8 mouse cellular contexts compared by ENCODE assay signal in genomic region chr1:58585373-58586170, GRCm38 (mm10). TPM values are rescaled to one million over a fixed set of nuclear protein-coding genes. Genes with fewer than 3 reads are reported as not detected.
DNase-seq lines count a peak whose midpoint lies in the region; ATAC-seq and TF ChIP-seq lines count a peak whose summit lies in the region.

No protein-coding gene starts in this region.

- no peak for TF ChIP-seq CTCF in bone marrow, adult 2 months (IDR thresholded peaks at IDR 0.05; ENCODE audit: control insufficient read depth, insufficient read depth, low read length)

- 5% methylated on average over 36 of the region's 36 CpGs for WGBS in heart, embryonic 10.5 days
- WGBS in bone marrow, adult 2 months = 3% methylated on average over 36 of the region's 36 CpGs
- WGBS in midbrain, embryonic 10.5 days = 8% methylated on average over 36 of the region's 36 CpGs

- peaks cover 2% of the 10 kb centered on the region; the same call in 1 of the 2 replicates for H3K36me3 ChIP-seq in heart, embryonic 10.5 days
- no peaks in the 10 kb centered on the region; the same call in 1 of the 2 replicates for H3K36me3 ChIP-seq in midbrain, embryonic 10.5 days

- peak overlapping the region; percentile 96 for H3K27ac ChIP-seq in heart, embryonic 10.5 days
- H3K27ac ChIP-seq in bone marrow, adult 2 months (ENCODE audit: control insufficient read depth, insufficient read depth, low read depth, low read length, poor library complexity) = no peak overlapping the region
- peak overlapping the region; percentile 91 for H3K27ac ChIP-seq in midbrain, embryonic 10.5 days (replicated peaks)

- H3K4me1 ChIP-seq in heart, embryonic 10.5 days = peaks cover 6% of the 10 kb centered on the region; the same call in 1 of the 2 replicates
- peaks cover 2% of the 10 kb centered on the region; the same call in 1 of the 2 replicates for H3K4me1 ChIP-seq in bone marrow, adult 2 months (ENCODE audit: control insufficient read depth, insufficient read depth, low read length)
- H3K4me1 ChIP-seq in midbrain, embryonic 10.5 days = peaks cover 17% of the 10 kb centered on the region

- no peaks in the 10 kb centered on the region for H3K9me3 ChIP-seq in heart, embryonic 10.5 days
- H3K9me3 ChIP-seq in midbrain, embryonic 10.5 days (replicated peaks) = no peaks in the 10 kb centered on the region

- no peaks in the 10 kb centered on the region for H3K27me3 ChIP-seq in heart, embryonic 10.5 days (ENCODE audit: insufficient read depth, poor library complexity, severe bottlenecking)
- no peaks in the 10 kb centered on the region for H3K27me3 ChIP-seq in midbrain, embryonic 10.5 days (ENCODE audit: low read depth, poor library complexity, severe bottlenecking)

- no peak for TF ChIP-seq POLR2A in bone marrow, adult 2 months (IDR thresholded peaks at IDR 0.05; ENCODE audit: borderline replicate concordance, control insufficient read depth, low read depth, low read length)

- peak overlapping the region; percentile 97 for H3K4me3 ChIP-seq in heart, embryonic 10.5 days
- H3K4me3 ChIP-seq in bone marrow, adult 2 months (replicated peaks; ENCODE audit: control insufficient read depth, low read depth, low read length) = peak overlapping the region; percentile 80
- H3K4me3 ChIP-seq in midbrain, embryonic 10.5 days = peak overlapping the region; percentile 96

- intact Hi-C loops in left cerebral cortex, postnatal 14 days (cut with DNase I) = loop anchor here (5.0 to 10.0 kb wide), 2 partner anchors 89 to 157 kb away; no protein-coding TSS in a partner anchor

- ATAC-seq in frontal cortex, adult (ENCODE audit: low TSS enrichment) = peak; percentile 70
- no peak for ATAC-seq in activated CD4-positive, CD25-positive, alpha-beta regulatory T cell, adult 4 months

- DNase-seq in heart, embryonic 10.5 days (ENCODE audit: low spot score) = peak; percentile 75
- DNase-seq in heart, adult 18-20 months = no peak
- peak; percentile 38 for DNase-seq in 3T3-L1 (ENCODE audit: low read depth, low spot score)
- peak; percentile 19 to 58 for DNase-seq in left cerebral cortex, postnatal 14 days (ENCODE audit: low spot score in 2 of 2)
- DNase-seq in midbrain, embryonic 10.5 days (ENCODE audit: low spot score) = no peak

RNA-seq across cellular contexts. Expression of gene Fam126b, which starts 0.6 kb away (rescaled TPM):
- polyA plus RNA-seq in heart, embryonic 10.5 days (2016; fragmentation: Nextera tagmentation; extraction: Ambion mirVana) = 4.3 and 6.4 TPM in 2 replicates
- 10 to 100 TPM; 13.8 to 14.1 TPM for total RNA-seq in heart, adult 18-20 months (2021)
- 4.0 and 6.3 TPM in 2 replicates for polyA plus RNA-seq in bone marrow, adult 2 months (2011; ENCODE audit: insufficient read depth, insufficient read length, low replicate concordance, missing spikeins)
- total RNA-seq in left cerebral cortex, postnatal 14 days (2021) = 100 to 1,000 TPM; 106 to 108 TPM
- 5.2 and 7.7 TPM in 2 replicates for polyA plus RNA-seq in midbrain, embryonic 10.5 days (2016; fragmentation: Nextera tagmentation; extraction: Ambion mirVana)
- polyA plus RNA-seq in activated CD4-positive, CD25-positive, alpha-beta regulatory T cell, adult 4 months (2017; shearing (Covaris generic)) = 10 to 100 TPM in 1 of 2 experiments, 1 to 10 TPM in 1; 9.3 to 10.2 TPM

RNA-seq across cellular contexts. Expression of gene Ndufb3, which starts 0.6 kb away (rescaled TPM):
- 172 and 198 TPM in 2 replicates for polyA plus RNA-seq in heart, embryonic 10.5 days (2016; fragmentation: Nextera tagmentation; extraction: Ambion mirVana)
- total RNA-seq in heart, adult 18-20 months (2021) = 100 to 1,000 TPM; 339 to 354 TPM
- polyA plus RNA-seq in bone marrow, adult 2 months (2011; ENCODE audit: insufficient read depth, insufficient read length, low replicate concordance, missing spikeins) = 82.6 and 93.1 TPM in 2 replicates
- total RNA-seq in left cerebral cortex, postnatal 14 days (2021) = 100 to 1,000 TPM; 105 to 107 TPM
- polyA plus RNA-seq in midbrain, embryonic 10.5 days (2016; fragmentation: Nextera tagmentation; extraction: Ambion mirVana) = 144 and 148 TPM in 2 replicates
- 10 to 100 TPM; 77.5 to 93.6 TPM for polyA plus RNA-seq in activated CD4-positive, CD25-positive, alpha-beta regulatory T cell, adult 4 months (2017; shearing (Covaris generic))

Comparison
In these comparisons a context has a peak if more than half of its experiments do, and no peak if none do; other contexts are left out.
1. DNase-seq: peak in heart, embryonic 10.5 days (single experiment), 3T3-L1 (single experiment) and left cerebral cortex, postnatal 14 days (2 of 2); none in heart, adult 18-20 months (0 of 2) and midbrain, embryonic 10.5 days (single experiment).
2. Peak in every context shown above with its lines, with median percentiles within 50 percentile points of each other: H3K4me3 ChIP-seq.